Mouse (Mus musculus) intestine, embryonic 14.5 days (tissue): ENCODE results near the gene Gm42791. TPM values are rescaled to one million over a fixed set of nuclear protein-coding genes. Genes with fewer than 3 reads are reported as not detected.

ENCODE experiments used
- ATAC-seq: fragments of 200-750 bp; cut with Nextera tagmentation; replicated peaks from 2 replicates; pipeline ENCODE4 v1.8.0; 2017; ENCODE audit warnings: low read depth, moderate number of reproducible peaks, moderate TSS enrichment, moderate library complexity; ENCODE audit not compliant: low FRiP score, low TSS enrichment
- DNase-seq: peaks from one replicate; pipeline ENCODE4 v3.0.0-alpha.2; 2018; ENCODE audit warnings: low spot score
- H3K27ac ChIP-seq: fragments of 300-500 bp; sonication (generic); 2 replicates; pipeline ENCODE4 v1.5.1; 2014; ENCODE audit warnings: low read depth, mild to moderate bottlenecking, control low read depth
- H3K27me3 ChIP-seq: fragments of 300-500 bp; sonication (generic); replicated peaks from 2 replicates; pipeline ENCODE4 v1.6.1; 2014; ENCODE audit warnings: low read length, control low read depth; ENCODE audit not compliant: control insufficient read depth, insufficient read depth
- H3K36me3 ChIP-seq: fragments of 300-500 bp; sonication (generic); 2 replicates; pipeline ENCODE4 v1.6.1; 2014; ENCODE audit warnings: low read length, control low read depth; ENCODE audit not compliant: control insufficient read depth, insufficient read depth
- H3K4me1 ChIP-seq: fragments of 300-500 bp; sonication (generic); replicated peaks from 2 replicates; pipeline ENCODE4 v1.6.1; 2014; ENCODE audit warnings: low read length, control low read depth, mixed read lengths; ENCODE audit not compliant: control insufficient read depth, insufficient read depth
- H3K4me2 ChIP-seq: fragments of 300-500 bp; sonication (generic); 2 replicates; pipeline ENCODE4 v1.6.1; 2014; ENCODE audit warnings: low read length
- H3K4me3 ChIP-seq: fragments of 300-500 bp; sonication (generic); 2 replicates; pipeline ENCODE4 v1.5.1; 2014; ENCODE audit warnings: low read depth, low read length, control low read depth, mixed read lengths
- H3K9ac ChIP-seq: fragments of 300-500 bp; sonication (generic); 2 replicates; pipeline ENCODE4 v1.6.1; 2014; ENCODE audit warnings: mild to moderate bottlenecking, low read length
- H3K9me3 ChIP-seq: fragments of 300-500 bp; sonication (generic); 2 replicates; pipeline ENCODE4 v1.6.1; 2016; ENCODE audit warnings: low read length, control low read depth; ENCODE audit not compliant: control insufficient read depth
- WGBS: fragments of 180-500 bp; shearing (Covaris S2); extraction: QIAGEN DNeasy Blood & Tissue Kit; methylation state at CpG from one replicate; pipeline ENCODE4 v1.1.7; 2014; 5-methylcytosine and 5-hydroxymethylcytosine counted together
- polyA plus RNA-seq: library from polyadenylated mRNA; unstranded; fragments of >200 nt; fragmentation: Nextera tagmentation; extraction: Ambion mirVana; gene quantifications from 2 replicates; pipeline ENCODE4 v1.2.1, GENCODE M21; 2014

Gene Gm42791
- polyA plus RNA-seq, 1 experiment from 2014 or later = 2.2 TPM

DNA sequence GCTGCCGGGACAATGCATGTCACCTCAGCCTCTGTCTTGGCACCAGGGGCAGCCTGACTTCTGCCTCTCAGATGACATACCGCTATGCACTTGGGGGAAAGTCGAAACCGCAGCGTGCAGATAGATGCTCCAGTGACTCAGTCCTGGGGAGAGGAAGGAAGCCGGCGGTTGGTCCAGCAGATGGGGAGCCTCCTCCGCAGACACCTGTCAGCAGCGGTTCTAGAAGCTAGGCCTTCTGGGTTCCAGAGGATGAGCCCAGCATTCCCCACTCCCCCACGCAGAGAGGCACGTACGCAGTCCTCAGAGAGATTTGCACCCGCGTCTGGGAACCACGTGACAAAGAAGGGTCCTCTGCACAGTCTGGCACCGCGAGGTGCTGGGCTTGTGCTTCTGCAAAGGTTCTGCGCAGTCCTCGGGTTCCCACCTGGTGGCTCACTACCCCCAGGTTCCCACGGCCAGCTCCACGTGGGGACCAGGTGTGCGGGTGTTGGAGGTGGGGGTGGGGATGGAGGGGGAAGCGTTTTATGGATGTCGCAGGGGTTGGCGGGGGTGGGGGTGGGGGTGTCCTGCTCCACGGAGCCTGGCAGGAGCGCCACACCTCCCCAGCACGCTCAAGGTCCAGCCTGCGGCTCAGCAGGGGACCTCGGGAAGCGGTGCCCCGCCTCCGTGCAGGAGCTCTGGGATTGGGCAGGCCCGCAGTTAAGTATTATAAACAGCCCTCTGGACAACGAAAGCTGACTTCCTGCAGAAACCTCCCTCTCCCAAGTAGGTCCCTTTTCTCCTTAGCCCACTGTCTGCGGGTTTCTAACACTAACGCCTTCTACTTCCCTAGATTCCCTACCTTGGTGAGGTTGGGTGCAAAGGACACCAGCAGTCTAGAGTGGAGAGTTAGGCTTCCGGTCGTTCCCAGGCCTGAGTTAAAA is 35.6 kb downstream of the Gm42791 start:
- H3K9ac ChIP-seq = peak overlapping the region; percentile 32; the same call in 1 of the 2 replicates
- H3K4me1 ChIP-seq = peaks cover 7% of the 10 kb centered on the region; the same call in 1 of the 2 replicates
- H3K4me3 ChIP-seq = peak overlapping the region; percentile 39
- 0 out of 2 replicates have a peak, but pooled peaks cover 2% of the 10 kb centered on the region for H3K9me3 ChIP-seq
- peak overlapping the region; percentile 97 for H3K4me2 ChIP-seq
- DNase-seq (peak; percentile 76), ATAC-seq (peak; percentile 76)
- no peaks in the 10 kb centered on the region for H3K27me3 ChIP-seq
- H3K36me3 ChIP-seq = no peaks in the 10 kb centered on the region
- WGBS = 2% methylated on average over 39 of the region's 39 CpGs
- peak overlapping the region; percentile 71 for H3K27ac ChIP-seq

DNA sequence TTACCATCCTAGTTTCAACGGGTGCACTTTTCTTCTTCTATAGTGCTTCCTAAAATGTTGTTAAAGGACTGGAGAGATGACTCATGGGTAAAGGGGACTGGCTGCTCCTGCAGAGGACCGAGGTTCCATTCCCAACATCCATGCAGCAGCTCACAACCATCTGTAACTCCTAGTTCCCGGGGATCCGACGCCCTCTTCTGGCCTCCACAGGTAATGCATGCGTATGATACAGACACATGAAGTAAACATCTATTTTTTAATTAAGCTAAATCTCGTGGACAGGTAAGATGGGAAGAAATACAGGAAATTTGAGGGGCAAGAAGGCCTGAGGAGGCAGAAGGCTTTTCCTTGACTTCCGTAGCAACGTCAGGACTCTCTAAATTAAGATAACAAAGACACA is 36.6 kb downstream of the Gm42791 start:
- Histone ChIP-seq H3K9ac (no peak overlapping the region), H3K36me3 (no peaks in the 10 kb centered on the region), H3K27ac (no peak overlapping the region), H3K4me3 (no peak overlapping the region), H3K27me3 (no peaks in the 10 kb centered on the region), H3K4me1 (peaks cover 7% of the 10 kb centered on the region; the same call in 1 of the 2 replicates), H3K4me2 (no peak overlapping the region), H3K9me3 (no peaks in the 10 kb centered on the region)
- ATAC-seq (no peak), DNase-seq (no peak)
- 42% methylated on average over 9 of the region's 9 CpGs for WGBS

DNA sequence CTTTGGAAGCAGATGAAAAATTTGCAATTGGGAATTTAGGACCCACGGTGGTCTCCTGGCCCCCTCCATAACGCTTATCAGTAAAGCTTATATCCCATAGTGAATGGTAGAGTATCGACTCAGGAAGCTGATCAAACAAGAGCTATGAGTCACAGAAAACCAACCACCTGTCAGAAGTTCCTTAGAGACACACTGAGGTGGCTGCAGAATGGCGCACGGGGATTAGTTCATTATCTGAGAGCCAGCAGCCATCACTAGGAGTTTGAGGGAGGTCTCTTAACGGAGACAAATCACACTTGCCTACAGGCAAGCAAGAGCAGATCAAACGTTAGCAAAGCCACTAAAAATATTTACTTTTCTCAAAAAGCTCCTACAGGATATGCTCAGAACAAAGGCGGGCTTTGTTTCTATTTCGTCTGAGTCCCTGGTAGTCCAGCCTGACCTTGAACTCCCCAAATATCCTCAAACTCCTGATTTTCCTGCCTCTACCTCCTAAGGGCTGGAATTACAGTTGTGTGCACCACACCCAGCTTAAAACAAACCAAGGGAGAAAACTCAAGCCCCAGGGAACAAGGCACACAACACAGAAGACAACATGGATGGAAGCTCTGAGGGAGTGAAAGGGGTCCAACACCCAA is 37.9 kb downstream of the Gm42791 start:
- Histone ChIP-seq H3K4me1 (peaks cover 7% of the 10 kb centered on the region; the same call in 1 of the 2 replicates), H3K4me3 (no peak overlapping the region), H3K9ac (no peak overlapping the region), H3K27me3 (no peaks in the 10 kb centered on the region), H3K27ac (peak overlapping the region; percentile 61; the same call in 1 of the 2 replicates), H3K36me3 (no peaks in the 10 kb centered on the region), H3K9me3 (no peaks in the 10 kb centered on the region), H3K4me2 (no peak overlapping the region)
- WGBS = 39% methylated on average over 9 of the region's 9 CpGs
- DNase-seq (no peak), ATAC-seq (no peak)

DNA sequence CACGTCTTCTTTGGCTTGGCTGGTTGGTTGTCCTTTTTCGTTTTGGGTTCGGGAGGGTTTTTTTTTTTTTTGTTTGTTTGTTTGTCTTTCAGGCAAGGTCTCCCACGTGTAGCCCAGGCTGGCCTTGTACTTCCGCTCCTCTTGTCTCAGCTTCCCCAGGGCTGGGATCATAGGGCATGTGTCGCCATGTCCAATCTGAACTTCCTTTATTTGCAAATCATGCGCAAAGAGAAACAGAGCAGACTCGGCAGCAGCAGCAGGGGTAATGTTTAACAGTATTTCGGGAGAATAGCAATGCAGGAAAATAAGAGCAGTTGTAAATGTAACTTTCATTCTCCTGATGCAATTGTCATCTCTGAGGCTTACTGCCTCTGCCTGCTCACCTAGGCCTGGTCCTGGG is 38.9 kb downstream of the Gm42791 start:
- DNase-seq = no peak
- Histone ChIP-seq H3K9me3 (no peaks in the 10 kb centered on the region), H3K4me3 (no peak overlapping the region), H3K27me3 (no peaks in the 10 kb centered on the region), H3K36me3 (no peaks in the 10 kb centered on the region), H3K9ac (no peak overlapping the region), H3K4me2 (no peak overlapping the region), H3K27ac (no peak overlapping the region), H3K4me1 (peaks cover 7% of the 10 kb centered on the region; the same call in 1 of the 2 replicates)
- no peak for ATAC-seq
- 80% methylated on average over 9 of the region's 9 CpGs for WGBS

DNA sequence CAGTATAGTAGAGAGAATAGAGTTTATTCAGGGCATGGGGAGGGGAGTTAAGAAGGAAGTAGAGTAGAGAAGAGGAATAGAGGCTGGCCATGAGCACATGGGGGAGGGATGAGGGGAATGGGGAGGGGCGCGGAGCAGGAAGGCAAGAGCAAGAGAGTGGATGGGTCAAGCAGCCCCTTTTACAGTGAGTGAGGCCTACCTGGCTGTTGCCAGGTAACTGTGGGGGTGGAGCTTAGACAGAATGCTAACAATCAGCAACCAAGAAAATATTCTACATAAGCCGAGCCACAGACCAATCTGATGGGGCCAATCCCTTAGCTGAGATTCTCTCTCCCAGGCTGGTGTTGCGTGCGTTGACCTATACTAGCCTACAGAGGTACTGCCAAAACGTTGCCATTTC is 39.4 kb downstream of the Gm42791 start:
- Histone ChIP-seq H3K27me3 (no peaks in the 10 kb centered on the region), H3K4me1 (peaks cover 10% of the 10 kb centered on the region; the same call in 1 of the 2 replicates), H3K9ac (no peak overlapping the region), H3K4me3 (no peak overlapping the region), H3K36me3 (no peaks in the 10 kb centered on the region), H3K9me3 (no peaks in the 10 kb centered on the region), H3K27ac (no peak overlapping the region), H3K4me2 (no peak overlapping the region)
- 93% methylated on average over 6 of the region's 6 CpGs for WGBS
- ATAC-seq = no peak
- DNase-seq = no peak

DNA sequence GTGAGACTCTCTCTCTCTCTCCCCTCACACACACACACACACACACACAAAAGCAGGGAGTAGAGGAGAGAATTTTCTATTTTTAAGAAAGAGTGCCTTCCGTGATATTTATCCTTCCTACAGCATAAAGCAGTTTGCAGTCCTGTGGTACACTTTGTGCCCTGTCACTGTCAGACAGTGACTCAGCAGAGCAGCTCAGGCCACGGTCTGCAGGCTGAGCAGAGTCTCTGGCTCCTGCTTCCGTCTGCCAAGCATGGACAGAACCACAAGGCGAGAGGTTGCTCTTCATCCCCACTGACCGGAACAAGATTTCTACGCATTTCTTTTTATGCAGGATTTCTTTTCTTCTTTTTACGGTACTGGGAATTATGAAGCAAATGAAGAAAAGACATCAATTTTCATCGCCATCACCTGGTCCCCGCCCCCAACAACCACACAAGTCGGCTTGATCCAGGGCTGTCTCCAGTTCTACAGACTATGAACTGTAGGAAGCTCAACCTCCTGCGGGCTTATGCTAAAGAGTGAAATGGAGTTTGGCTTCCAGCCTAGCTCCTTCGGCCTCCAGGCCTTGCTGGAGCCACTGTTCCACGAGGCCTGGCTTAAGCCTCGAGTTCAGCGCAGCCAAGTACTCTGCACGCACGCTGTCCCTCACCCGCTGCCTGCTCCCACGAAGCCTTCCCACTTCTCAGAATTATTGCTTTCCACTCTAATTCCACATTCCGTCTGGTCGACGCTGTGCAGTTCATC is 40.5 kb downstream of the Gm42791 start:
- no peak overlapping the region for H3K9ac ChIP-seq
- H3K4me2 ChIP-seq = no peak overlapping the region
- H3K27ac ChIP-seq = no peak overlapping the region
- H3K27me3 ChIP-seq = no peaks in the 10 kb centered on the region
- DNase-seq = no peak
- H3K36me3 ChIP-seq = no peaks in the 10 kb centered on the region
- ATAC-seq = no peak
- 82% methylated on average over 22 of the region's 22 CpGs for WGBS
- H3K4me3 ChIP-seq = no peak overlapping the region
- H3K9me3 ChIP-seq = no peaks in the 10 kb centered on the region
- H3K4me1 ChIP-seq = peaks cover 13% of the 10 kb centered on the region; the same call in 1 of the 2 replicates

DNA sequence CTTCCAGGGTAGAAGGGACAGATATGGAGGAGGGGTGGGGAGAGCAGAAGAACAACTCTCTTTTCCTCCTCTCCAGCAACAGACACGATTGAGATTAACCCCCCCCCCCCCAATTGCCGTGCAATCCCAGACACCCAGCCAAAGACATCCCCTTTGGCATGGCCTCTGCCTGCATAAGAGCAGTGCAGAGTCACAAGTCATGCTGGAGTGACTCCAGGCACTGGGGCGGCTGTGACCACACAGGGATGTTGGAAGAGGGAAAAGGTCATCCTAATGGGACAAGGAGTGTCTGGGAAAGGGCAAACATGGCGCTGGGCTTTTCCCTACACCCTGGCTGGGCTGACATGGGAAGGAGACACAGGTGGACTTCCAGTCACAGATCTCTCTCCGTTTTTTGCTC is 41.8 kb downstream of the Gm42791 start:
- ATAC-seq (no peak), DNase-seq (no peak)
- Histone ChIP-seq H3K9me3 (no peaks in the 10 kb centered on the region), H3K4me3 (no peak overlapping the region), H3K9ac (no peak overlapping the region), H3K27me3 (no peaks in the 10 kb centered on the region), H3K4me1 (peaks cover 6% of the 10 kb centered on the region; the same call in 1 of the 2 replicates), H3K27ac (no peak overlapping the region), H3K4me2 (no peak overlapping the region), H3K36me3 (no peaks in the 10 kb centered on the region)
- 74% methylated on average over 3 of the region's 5 CpGs for whole genome bisulfite sequencing

DNA sequence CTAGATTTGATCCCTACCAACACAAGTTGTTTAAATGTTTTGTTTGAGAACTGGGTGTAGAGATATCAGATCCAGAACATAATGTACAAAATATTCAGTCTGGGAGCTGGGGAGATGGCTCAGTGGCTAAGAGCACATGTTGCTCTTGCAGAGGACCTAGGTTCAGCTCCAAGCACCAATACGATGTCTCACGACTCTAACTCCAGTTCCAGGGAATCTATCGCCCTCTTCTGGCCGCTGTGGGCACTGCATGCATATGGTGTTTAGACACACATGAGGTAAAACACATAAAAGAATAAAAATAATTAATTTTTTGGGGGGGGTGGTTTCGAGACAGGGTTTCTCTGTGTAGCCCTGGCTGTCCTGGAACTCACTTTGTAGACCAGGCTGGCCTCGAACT is 42.5 kb downstream of the Gm42791 start:
- H3K27me3 ChIP-seq = no peaks in the 10 kb centered on the region
- 53% methylated on average over 6 of the region's 6 CpGs for WGBS
- no peaks in the 10 kb centered on the region for H3K36me3 ChIP-seq
- H3K4me3 ChIP-seq = no peak overlapping the region
- DNase-seq = peak; percentile 76
- no peak overlapping the region for H3K4me2 ChIP-seq
- H3K9ac ChIP-seq = no peak overlapping the region
- H3K4me1 ChIP-seq = peaks cover 6% of the 10 kb centered on the region; the same call in 1 of the 2 replicates
- H3K27ac ChIP-seq = no peak overlapping the region
- ATAC-seq = no peak
- H3K9me3 ChIP-seq = no peaks in the 10 kb centered on the region
